Mouse (Mus musculus) stomach, embryonic 16.5 days (tissue): ENCODE data around the gene Mr1. TPM values are rescaled to one million over a fixed set of nuclear protein-coding genes. Genes with fewer than 3 reads are reported as not detected.
"Not testable (repeated sequence)": the region's sequence is repeated elsewhere in the genome, so short reads cannot be mapped to it uniquely, and the experiment has no call there.

ENCODE experiments used
- ATAC-seq: fragments of 200-750 bp; cut with Nextera tagmentation; 2 replicates; pipeline ENCODE4 v1.8.0; 2017; ENCODE audit warnings: moderate number of reproducible peaks, moderate TSS enrichment; ENCODE audit not compliant: insufficient read depth, low FRiP score
- H3K27ac ChIP-seq: fragments of 300-500 bp; sonication (generic); 2 replicates; pipeline ENCODE4 v1.5.1; 2014; ENCODE audit warnings: low read length
- H3K27me3 ChIP-seq: fragments of 300-500 bp; sonication (generic); 2 replicates; pipeline ENCODE4 v1.6.1; 2014; ENCODE audit warnings: low read length, control low read depth, mixed read lengths; ENCODE audit not compliant: control insufficient read depth, insufficient read depth
- H3K36me3 ChIP-seq: fragments of 300-500 bp; sonication (generic); 2 replicates; pipeline ENCODE4 v1.6.1; 2014; ENCODE audit warnings: low read length; ENCODE audit not compliant: control insufficient read depth, insufficient read depth
- H3K4me1 ChIP-seq: fragments of 300-500 bp; sonication (generic); 2 replicates; pipeline ENCODE4 v1.6.1; 2014; ENCODE audit warnings: low read length, control low read depth, mixed read lengths; ENCODE audit not compliant: control insufficient read depth, insufficient read depth
- H3K4me2 ChIP-seq: fragments of 300-500 bp; sonication (generic); 2 replicates; pipeline ENCODE4 v1.6.1; 2014; ENCODE audit warnings: low read depth, low read length, mixed read lengths
- H3K4me3 ChIP-seq: fragments of 300-500 bp; sonication (generic); replicated peaks from 2 replicates; pipeline ENCODE4 v1.5.1; 2014; ENCODE audit warnings: mild to moderate bottlenecking, low read length
- H3K9ac ChIP-seq: fragments of 300-500 bp; sonication (generic); 2 replicates; pipeline ENCODE4 v1.6.1; 2014; ENCODE audit warnings: low read length
- H3K9me3 ChIP-seq: fragments of 300-500 bp; sonication (generic); replicated peaks from 2 replicates; pipeline ENCODE4 v1.6.1; 2016; ENCODE audit warnings: low read length, control low read depth; ENCODE audit not compliant: control insufficient read depth
- WGBS: fragments of 180-500 bp; shearing (Covaris S2); extraction: QIAGEN DNeasy Blood & Tissue Kit; methylation state at CpG from one replicate; pipeline ENCODE4 v1.1.7; 2014; 5-methylcytosine and 5-hydroxymethylcytosine counted together
- polyA plus RNA-seq: library from polyadenylated mRNA; unstranded; fragments of >200 nt; fragmentation: Nextera tagmentation; extraction: Ambion mirVana; gene quantifications from 2 replicates; pipeline ENCODE4 v1.2.1, GENCODE M21; 2015

Mr1 gene
- polyA plus RNA-seq = 8.4 and 9.1 TPM in 2 replicates

DNA sequence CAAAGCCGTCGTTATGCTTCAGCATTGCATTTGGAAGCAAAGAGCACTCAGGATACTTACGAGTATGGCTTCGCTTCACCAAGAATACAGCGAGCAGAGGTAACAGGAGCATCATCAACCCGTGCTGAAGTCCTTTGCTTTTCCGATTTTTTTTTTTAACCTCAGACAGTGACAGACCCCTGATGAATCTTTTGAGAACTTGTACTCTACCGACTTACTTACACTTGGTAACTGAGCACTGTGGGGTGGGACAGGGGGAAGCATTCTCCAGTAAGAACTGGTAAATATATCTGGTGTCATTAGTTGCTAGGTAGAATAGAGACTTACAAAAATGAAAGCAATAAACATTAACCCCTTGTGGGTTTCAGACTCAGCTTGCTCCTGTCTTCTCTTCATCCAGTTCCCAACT, at the start of gene Mr1:
TSS of gene Mr1 (minus strand) at position 243 of the 409 bp plus-strand sequence.
- 14% methylated on average over 8 of the region's 8 CpGs for WGBS
- no peaks in the 10 kb centered on the region for H3K27me3 ChIP-seq
- ATAC-seq = peak; percentile 94
- H3K4me2 ChIP-seq = peak within 1 kb of the TSS; percentile 52
- peak within 1 kb of the TSS; percentile 44 for H3K4me3 ChIP-seq
- peak within 1 kb of the TSS; percentile 66 for H3K9ac ChIP-seq
- H3K4me1 ChIP-seq = peaks cover 10% of the 10 kb centered on the region; the same call in 1 of the 2 replicates
- no peaks in the 10 kb centered on the region for H3K9me3 ChIP-seq
- no peaks in the 10 kb centered on the region for H3K36me3 ChIP-seq
- H3K27ac ChIP-seq = peak within 1 kb of the TSS; percentile 68

DNA sequence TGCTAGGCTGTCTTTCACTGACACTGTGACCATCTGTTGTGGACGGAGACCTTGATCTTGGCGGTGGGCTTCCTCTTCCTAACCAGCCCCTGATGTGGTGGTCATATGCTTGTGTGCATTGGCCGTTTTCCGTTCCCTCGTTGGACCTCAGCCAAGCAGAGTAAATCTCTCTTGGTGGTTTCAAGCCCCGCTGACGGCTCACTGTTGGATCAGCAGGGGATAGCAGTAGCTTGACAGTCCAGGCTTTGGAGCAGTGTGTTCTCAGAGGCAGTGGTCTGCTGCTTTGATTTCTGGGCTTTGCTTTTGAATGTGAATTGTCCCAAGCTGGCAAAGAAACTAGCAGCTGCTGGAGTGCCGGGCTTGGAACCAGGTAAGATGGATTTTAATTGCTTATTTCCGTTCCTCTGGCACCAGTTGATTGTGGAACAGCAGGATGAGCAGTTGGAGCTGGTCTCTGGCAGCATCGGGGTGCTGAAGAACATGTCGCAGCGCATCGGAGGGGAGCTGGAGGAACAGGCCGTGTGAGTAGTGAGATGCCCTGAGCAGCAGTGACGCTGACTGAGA, 46.3 kb upstream of the Mr1 start:
- H3K4me1 ChIP-seq = peaks cover 4% of the 10 kb centered on the region; the same call in 1 of the 2 replicates
- 0 out of 2 replicates have a peak, but pooled peaks cover 5% of the 10 kb centered on the region for H3K36me3 ChIP-seq
- H3K4me3 ChIP-seq = no peak overlapping the region
- H3K9ac ChIP-seq = no peak overlapping the region
- H3K27me3 ChIP-seq = no peaks in the 10 kb centered on the region
- H3K4me2 ChIP-seq = no peak overlapping the region
- H3K9me3 ChIP-seq = no peaks in the 10 kb centered on the region
- 68% methylated on average over 15 of the region's 15 CpGs for WGBS
- no peak for ATAC-seq
- H3K27ac ChIP-seq = no peak overlapping the region

DNA sequence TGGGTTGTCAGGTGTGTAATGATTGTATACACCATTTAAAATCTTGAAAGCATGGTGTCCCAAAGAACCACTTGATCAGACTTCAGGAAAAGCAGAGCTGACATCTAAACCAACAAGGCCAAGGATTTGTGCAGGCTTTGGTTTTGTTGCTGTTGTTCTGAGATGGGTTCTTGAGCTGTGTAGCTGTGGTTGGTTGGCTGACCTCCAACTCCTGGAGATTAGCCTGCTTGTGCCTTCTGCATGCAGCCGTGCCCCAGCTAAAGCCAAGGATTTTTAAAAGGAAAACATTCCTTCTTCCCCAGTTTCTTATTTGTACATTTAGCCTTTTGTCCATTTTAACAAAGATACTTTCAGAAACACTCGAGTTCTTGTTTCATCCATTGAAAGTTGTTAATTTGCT, 45.1 kb upstream of the Mr1 start:
- Histone ChIP-seq H3K27ac (no peak overlapping the region), H3K4me3 (no peak overlapping the region), H3K9ac (no peak overlapping the region), H3K4me1 (peaks cover 4% of the 10 kb centered on the region; the same call in 1 of the 2 replicates), H3K36me3 (0 out of 2 replicates have a peak, but pooled peaks cover 5% of the 10 kb centered on the region), H3K27me3 (no peaks in the 10 kb centered on the region), H3K9me3 (no peaks in the 10 kb centered on the region), H3K4me2 (no peak overlapping the region)
- 52% methylated on average over 2 of the region's 2 CpGs for WGBS
- ATAC-seq = no peak

DNA sequence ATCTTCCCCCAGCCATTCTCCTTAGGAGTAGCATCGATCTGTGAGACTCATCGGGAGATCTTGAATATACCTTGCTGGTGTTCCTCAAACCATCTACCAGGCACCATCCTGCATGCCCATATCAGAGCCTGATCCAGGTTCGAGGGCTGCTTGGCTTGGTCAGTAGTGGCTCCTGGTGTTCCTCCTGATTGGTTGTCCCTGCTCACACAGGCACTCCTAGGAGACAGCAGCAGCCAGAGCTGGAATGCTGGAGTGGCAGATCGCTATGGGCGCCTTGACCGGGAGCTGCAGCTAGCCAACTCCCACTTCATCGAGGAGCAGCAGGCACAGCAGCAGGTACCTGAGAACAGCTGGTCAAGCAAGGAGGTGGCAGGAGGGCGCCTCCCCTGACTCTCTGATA, 44.6 kb upstream of the Mr1 start:
- H3K27me3 ChIP-seq = no peaks in the 10 kb centered on the region
- H3K4me3 ChIP-seq = no peak overlapping the region
- H3K27ac ChIP-seq = no peak overlapping the region
- no peak overlapping the region for H3K9ac ChIP-seq
- no peak overlapping the region for H3K4me2 ChIP-seq
- H3K4me1 ChIP-seq = peaks cover 4% of the 10 kb centered on the region; the same call in 1 of the 2 replicates
- 0 out of 2 replicates have a peak, but pooled peaks cover 5% of the 10 kb centered on the region for H3K36me3 ChIP-seq
- WGBS = 87% methylated on average over 8 of the region's 8 CpGs
- no peak for ATAC-seq
- no peaks in the 10 kb centered on the region for H3K9me3 ChIP-seq

DNA sequence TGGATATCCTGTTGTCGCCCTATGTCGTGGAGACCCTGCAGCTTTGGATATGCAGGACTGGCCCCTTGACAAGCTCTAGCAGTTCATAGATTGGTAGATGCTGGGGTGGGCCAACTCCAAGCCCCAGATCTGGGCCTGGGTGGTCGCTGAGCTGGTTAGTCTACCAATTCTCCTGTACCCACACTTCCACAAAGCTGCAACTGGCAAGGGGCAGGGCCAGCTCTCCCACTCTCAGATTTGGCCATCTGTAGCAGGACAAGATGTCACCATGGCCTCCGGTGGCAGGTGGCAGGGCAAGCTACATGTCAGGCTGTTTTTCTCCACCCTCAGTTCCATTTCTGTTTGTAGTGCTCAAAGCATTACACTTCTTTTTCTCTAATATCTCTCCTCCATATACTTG, 42.0 kb upstream of the Mr1 start:
- H3K36me3 ChIP-seq = 0 out of 2 replicates have a peak, but pooled peaks cover 5% of the 10 kb centered on the region
- no peaks in the 10 kb centered on the region for H3K27me3 ChIP-seq
- WGBS = 90% methylated on average over 4 of the region's 4 CpGs
- no peak overlapping the region for H3K4me2 ChIP-seq
- H3K27ac ChIP-seq = no peak overlapping the region
- no peak overlapping the region for H3K4me3 ChIP-seq
- peaks cover 4% of the 10 kb centered on the region; the same call in 1 of the 2 replicates for H3K4me1 ChIP-seq
- no peak for ATAC-seq
- no peaks in the 10 kb centered on the region for H3K9me3 ChIP-seq
- no peak overlapping the region for H3K9ac ChIP-seq

DNA sequence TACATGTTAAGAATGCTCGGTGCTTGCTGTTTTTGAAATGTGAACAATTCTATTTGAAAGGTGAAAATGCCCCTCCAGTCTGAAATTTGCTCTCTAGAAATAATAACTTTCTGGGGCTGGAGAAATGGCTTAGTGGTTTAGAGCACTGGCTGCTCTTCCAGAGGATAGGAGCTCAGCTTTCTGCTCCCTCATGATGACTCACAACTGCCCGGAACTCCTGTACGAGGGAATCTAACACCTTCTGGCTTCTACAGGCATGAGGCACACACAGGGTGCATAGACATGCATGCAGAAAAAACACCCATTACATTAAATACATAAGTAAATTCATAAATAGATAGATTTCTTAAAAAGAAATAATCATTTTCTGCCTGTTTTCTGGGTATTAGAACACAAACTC, 37.6 kb upstream of the Mr1 start:
- 78% methylated on average over 3 of the region's 3 CpGs for WGBS
- Histone ChIP-seq H3K9ac (no peak overlapping the region), H3K27me3 (no peaks in the 10 kb centered on the region), H3K27ac (no peak overlapping the region), H3K36me3 (no peaks in the 10 kb centered on the region), H3K4me1 (no peaks in the 10 kb centered on the region), H3K4me3 (no peak overlapping the region), H3K9me3 (no peaks in the 10 kb centered on the region), H3K4me2 (no peak overlapping the region)
- no peak for ATAC-seq

DNA sequence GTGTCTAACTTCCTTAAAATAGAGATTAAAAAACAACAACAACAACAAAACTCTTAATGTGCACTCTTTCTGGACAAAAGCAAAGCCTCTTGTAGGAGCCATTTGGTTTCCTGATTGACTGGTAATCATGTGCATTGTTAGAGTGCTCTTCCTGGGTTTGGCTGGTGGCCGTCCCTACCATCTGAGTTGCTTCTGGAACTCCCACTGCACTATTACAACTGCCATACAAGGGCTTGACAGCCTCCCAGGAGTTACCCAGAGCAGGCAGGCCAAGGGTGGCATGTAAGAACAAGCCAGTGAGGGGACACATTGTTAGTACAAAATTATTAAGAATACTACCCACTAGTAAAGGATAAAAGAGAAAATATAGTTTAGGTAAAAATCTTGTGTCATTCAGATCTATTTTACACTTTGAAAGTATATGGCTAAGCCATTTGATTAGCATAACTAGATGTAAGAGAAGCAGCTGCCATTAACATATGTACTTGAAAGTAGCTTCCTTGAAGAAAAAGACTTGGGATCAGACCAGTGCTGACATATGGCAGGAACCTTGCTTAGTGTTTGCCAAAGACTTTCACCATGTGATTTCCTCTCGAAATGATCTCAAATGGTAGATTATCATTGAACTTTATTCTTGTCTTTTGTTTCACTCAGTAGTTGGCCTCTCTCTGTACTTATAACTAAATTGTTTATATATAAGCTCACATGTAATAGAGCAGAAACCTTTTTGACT, 31.7 kb upstream of the Mr1 start:
- WGBS = 84% methylated on average over 2 of the region's 2 CpGs
- Histone ChIP-seq H3K9me3 (no peaks in the 10 kb centered on the region), H3K27ac (no peak overlapping the region), H3K9ac (no peak overlapping the region), H3K4me2 (no peak overlapping the region), H3K36me3 (no peaks in the 10 kb centered on the region), H3K4me1 (no peaks in the 10 kb centered on the region), H3K4me3 (no peak overlapping the region), H3K27me3 (no peaks in the 10 kb centered on the region)
- ATAC-seq = no peak

DNA sequence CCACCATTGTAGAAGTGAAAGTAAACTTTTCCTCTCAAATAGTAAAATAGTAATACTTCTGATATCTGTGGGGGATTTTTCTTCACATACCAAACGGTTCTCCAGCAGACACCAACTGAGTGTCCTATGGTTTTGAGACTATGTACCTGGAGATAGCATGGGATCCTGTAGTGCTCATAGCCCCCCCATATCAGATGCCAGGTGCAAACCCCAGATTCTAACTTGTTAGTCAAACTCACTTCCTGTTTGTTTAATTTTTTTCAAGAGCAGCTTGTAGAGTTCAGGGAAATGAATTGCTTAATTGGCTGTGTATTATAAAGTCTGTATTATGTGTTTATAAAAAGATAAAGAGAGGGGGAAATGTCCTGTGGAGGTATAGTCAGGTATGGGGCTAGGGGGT, 27.8 kb upstream of the Mr1 start:
- no peaks in the 10 kb centered on the region for H3K27me3 ChIP-seq
- H3K4me2 ChIP-seq = no peak overlapping the region
- ATAC-seq = no peak
- no peaks in the 10 kb centered on the region for H3K4me1 ChIP-seq
- no peaks in the 10 kb centered on the region for H3K36me3 ChIP-seq
- H3K9ac ChIP-seq = no peak overlapping the region
- 69% methylated on average over 1 of the region's 1 CpGs for WGBS
- H3K27ac ChIP-seq = no peak overlapping the region
- H3K9me3 ChIP-seq = no peaks in the 10 kb centered on the region
- H3K4me3 ChIP-seq = no peak overlapping the region

DNA sequence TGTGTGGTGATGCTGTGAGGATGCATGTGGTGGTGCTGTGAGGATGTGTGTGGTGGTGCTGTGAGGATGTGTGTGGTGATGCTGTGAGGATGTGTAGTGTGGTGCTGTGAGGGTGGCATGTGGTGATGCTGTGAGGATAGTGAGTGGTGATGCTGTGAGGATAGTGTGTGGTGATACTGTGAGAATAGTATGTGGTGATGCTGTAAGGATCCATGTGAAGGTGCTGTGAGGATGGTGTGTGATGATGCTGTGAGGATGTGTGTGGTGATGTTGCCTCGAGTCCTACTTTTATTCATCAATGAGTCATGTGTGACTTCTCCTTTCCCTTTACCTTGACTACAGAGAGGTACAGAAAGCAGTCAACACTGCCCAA, 27.0 kb upstream of the Mr1 start:
- H3K9ac ChIP-seq, ATAC-seq: not testable (repeated sequence)
- WGBS = 77% methylated on average over 1 of the region's 1 CpGs

More for the DNA sequence above, 27.0 kb upstream of the Mr1 start:
- H3K4me3 ChIP-seq, H3K27ac ChIP-seq, H3K36me3 ChIP-seq, H3K9me3 ChIP-seq, H3K4me2 ChIP-seq, H3K4me1 ChIP-seq, H3K27me3 ChIP-seq: not testable (repeated sequence)
